Mouse (Mus musculus) forebrain, embryonic 13.5 days (tissue): ENCODE results near the gene Mettl24. TPM values are rescaled to one million over a fixed set of nuclear protein-coding genes. Genes with fewer than 3 reads are reported as not detected.

Source experiments
- ATAC-seq: fragments of 200-750 bp; cut with Nextera tagmentation; 2 replicates; pipeline ENCODE4 v1.8.0; 2017
- H3K27ac ChIP-seq: fragments of 300-500 bp; sonication (generic); 2 replicates; pipeline ENCODE4 v1.5.1; 2015; ENCODE audit warnings: inconsistent platforms, mild to moderate bottlenecking, moderate library complexity
- H3K27me3 ChIP-seq: fragments of 300-500 bp; sonication (generic); 2 replicates; pipeline ENCODE4 v1.6.1; 2015; ENCODE audit warnings: mild to moderate bottlenecking, inconsistent platforms
- H3K36me3 ChIP-seq: fragments of 300-500 bp; sonication (generic); 2 replicates; pipeline ENCODE4 v1.6.1; 2015; ENCODE audit warnings: mild to moderate bottlenecking, inconsistent platforms; ENCODE audit not compliant: poor library complexity, severe bottlenecking
- H3K4me1 ChIP-seq: fragments of 300-500 bp; sonication (generic); 2 replicates; pipeline ENCODE4 v1.6.1; 2015; ENCODE audit warnings: inconsistent platforms
- H3K4me2 ChIP-seq: fragments of 300-500 bp; sonication (generic); 2 replicates; pipeline ENCODE4 v1.6.1; 2015; ENCODE audit warnings: inconsistent platforms, mild to moderate bottlenecking, moderate library complexity
- H3K4me3 ChIP-seq: fragments of 300-500 bp; sonication (generic); 2 replicates; pipeline ENCODE4 v1.5.1; 2015; ENCODE audit warnings: mild to moderate bottlenecking, inconsistent platforms
- H3K9ac ChIP-seq: fragments of 300-500 bp; sonication (generic); 2 replicates; pipeline ENCODE4 v1.6.1; 2015; ENCODE audit warnings: mild to moderate bottlenecking, inconsistent platforms
- H3K9me3 ChIP-seq: fragments of 300-500 bp; sonication (generic); replicated peaks from 2 replicates; pipeline ENCODE4 v1.6.1; 2016; ENCODE audit warnings: inconsistent platforms
- WGBS: fragments of 180-500 bp; shearing (Covaris S2); methylation state at CpG from one replicate; pipeline ENCODE4 v1.1.7; 2015; 5-methylcytosine and 5-hydroxymethylcytosine counted together
- polyA plus RNA-seq: library from polyadenylated mRNA; unstranded; fragments of >200 nt; fragmentation: Nextera tagmentation; extraction: Ambion mirVana; gene quantifications from 2 replicates; pipeline ENCODE4 v1.2.1, GENCODE M21; 2015

The Mettl24 gene
- 0.21 and 0.34 TPM in 2 replicates for polyA plus RNA-seq

GRCm38 (mm10) chr10:40683092-40683867, at the start of gene Mettl24:
Gene Mettl24, plus strand, starts transcription at chr10:40683282.
- 1% methylated on average over 50 of the region's 50 CpGs for WGBS
- Histone ChIP-seq H3K36me3 (no peaks in the 10 kb centered on the region), H3K27ac (peak within 1 kb of the TSS; percentile 8; the same call in 1 of the 2 replicates), H3K4me3 (peak within 1 kb of the TSS; percentile 52), H3K9ac (peak within 1 kb of the TSS; percentile 72), H3K4me1 (peaks cover 13% of the 10 kb centered on the region), H3K4me2 (peak within 1 kb of the TSS; percentile 99), H3K9me3 (no peaks in the 10 kb centered on the region), H3K27me3 (no peaks in the 10 kb centered on the region)
- ATAC-seq, result peak; percentile 79

DNA sequence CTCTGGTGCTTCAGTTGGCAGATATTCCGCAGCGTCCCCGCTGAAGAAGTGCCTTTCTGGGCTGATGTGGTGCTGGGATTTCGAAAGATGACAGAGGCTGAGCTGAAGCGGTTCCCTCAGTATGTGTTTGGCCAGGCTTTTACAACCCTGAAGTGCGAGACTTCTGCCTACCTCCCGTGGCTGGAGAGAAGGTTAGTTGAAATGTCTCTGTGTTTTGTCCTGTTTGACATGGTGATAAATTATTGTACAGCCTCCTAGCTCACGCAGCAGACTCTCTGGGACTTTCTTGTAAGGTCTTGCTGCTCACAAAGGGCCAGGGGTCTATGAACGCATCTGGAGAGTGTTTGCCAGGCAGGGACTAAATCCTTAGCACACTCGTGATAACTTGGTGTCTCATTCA, 45.8 kb upstream of the Mettl24 start:
- H3K9ac ChIP-seq, result no peak overlapping the region
- 69% methylated on average over 10 of the region's 10 CpGs for WGBS

DNA sequence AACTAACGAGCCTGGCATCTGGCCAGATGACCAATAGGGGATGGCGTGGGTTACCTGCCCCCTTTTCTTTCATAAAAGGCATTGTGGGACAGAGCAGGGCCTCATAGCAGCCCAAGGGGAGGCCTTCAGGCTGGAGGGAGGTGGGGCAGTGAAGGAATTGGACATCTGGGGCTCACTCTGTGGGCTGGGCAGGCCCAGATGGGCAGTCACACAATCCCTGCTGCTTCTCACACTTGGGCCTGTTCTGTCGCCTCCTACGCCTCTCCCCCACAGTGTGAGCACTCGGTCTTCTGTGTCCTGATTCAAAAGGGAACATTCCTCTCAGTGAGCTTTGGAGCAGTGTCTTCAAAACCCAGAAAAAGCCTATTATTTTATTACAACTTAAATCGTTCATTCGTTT, 44.8 kb upstream of the Mettl24 start:
- WGBS, result 25% methylated on average over 7 of the region's 7 CpGs
- Histone ChIP-seq H3K4me1 (peaks cover 14% of the 10 kb centered on the region), H3K36me3 (no peaks in the 10 kb centered on the region), H3K4me2 (no peak overlapping the region), H3K4me3 (no peak overlapping the region), H3K9me3 (no peaks in the 10 kb centered on the region), H3K27me3 (no peaks in the 10 kb centered on the region), H3K9ac (no peak overlapping the region; the same call in 1 of the 2 replicates), H3K27ac (no peak overlapping the region)
- peak; percentile 65; the same call in 1 of the 2 replicates for ATAC-seq

More for the DNA sequence above, 45.8 kb upstream of the Mettl24 start:
- Histone ChIP-seq H3K27me3 (no peaks in the 10 kb centered on the region), H3K4me3 (no peak overlapping the region), H3K9me3 (no peaks in the 10 kb centered on the region), H3K4me1 (peaks cover 14% of the 10 kb centered on the region), H3K36me3 (no peaks in the 10 kb centered on the region), H3K4me2 (no peak overlapping the region), H3K27ac (no peak overlapping the region)
- no peak for ATAC-seq

- 58% methylated on average over 26 of the region's 26 CpGs for WGBS
- peaks cover 14% of the 10 kb centered on the region for H3K4me1 ChIP-seq
- no peak overlapping the region for H3K4me3 ChIP-seq
- no peak overlapping the region for H3K27ac ChIP-seq
- H3K9ac ChIP-seq, result no peak overlapping the region
- H3K27me3 ChIP-seq, result no peaks in the 10 kb centered on the region
- H3K9me3 ChIP-seq, result no peaks in the 10 kb centered on the region
- H3K36me3 ChIP-seq, result no peaks in the 10 kb centered on the region
- H3K4me2 ChIP-seq, result no peak overlapping the region
- ATAC-seq, result 0 out of 2 replicates have a peak, but pooled peaks have one; percentile 8
Measured at GRCm38 (mm10) chr10:40638823-40639819, 44.0 kb upstream of the Mettl24 start.

DNA sequence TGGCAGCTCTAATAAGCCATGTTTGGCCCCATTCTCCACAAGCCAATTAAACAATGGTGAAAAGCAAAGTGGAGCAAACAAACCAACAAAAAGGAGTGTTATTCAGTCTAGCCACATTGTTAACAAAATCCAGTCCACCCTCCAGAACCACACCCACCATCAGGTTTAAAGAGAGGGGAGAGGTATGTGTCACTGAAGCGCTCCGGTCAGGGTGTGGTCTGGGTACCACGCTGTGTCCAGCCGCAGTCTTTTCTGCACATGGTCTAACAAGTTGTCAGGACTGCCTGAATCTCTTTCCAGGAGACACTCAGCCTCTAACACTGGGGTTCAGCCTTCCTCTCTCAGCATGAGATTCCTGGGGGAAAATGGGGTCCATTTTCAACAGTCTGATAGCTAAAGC, 42.7 kb upstream of the Mettl24 start:
- no peaks in the 10 kb centered on the region for H3K36me3 ChIP-seq
- H3K27ac ChIP-seq, result no peak overlapping the region
- ATAC-seq, result no peak
- WGBS, result 90% methylated on average over 4 of the region's 4 CpGs
- H3K4me1 ChIP-seq, result peaks cover 14% of the 10 kb centered on the region
- no peak overlapping the region for H3K4me2 ChIP-seq
- H3K9ac ChIP-seq, result no peak overlapping the region
- H3K9me3 ChIP-seq, result no peaks in the 10 kb centered on the region
- H3K27me3 ChIP-seq, result no peaks in the 10 kb centered on the region
- H3K4me3 ChIP-seq, result no peak overlapping the region

DNA sequence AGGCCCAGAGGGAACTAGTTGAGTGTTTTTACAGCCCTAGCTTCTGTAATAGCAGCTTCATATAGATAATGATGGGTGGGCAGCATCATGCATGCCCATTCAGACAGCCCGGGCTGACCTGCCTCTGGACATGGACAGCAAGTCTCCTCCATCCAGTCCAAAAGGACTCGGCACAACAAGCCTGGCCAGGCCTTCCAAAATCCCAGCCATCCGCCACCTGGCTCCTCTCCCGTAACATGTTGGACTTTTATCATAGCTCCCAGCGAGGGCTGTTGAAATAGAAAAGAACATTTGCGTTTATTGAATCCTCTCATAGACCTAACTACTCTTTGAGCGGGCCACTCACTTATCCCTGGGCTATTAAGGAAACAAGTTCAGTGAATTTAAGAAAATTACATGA, 41.2 kb upstream of the Mettl24 start:
- Histone ChIP-seq H3K4me3 (no peak overlapping the region), H3K27ac (no peak overlapping the region), H3K9ac (no peak overlapping the region), H3K4me1 (peaks cover 14% of the 10 kb centered on the region), H3K27me3 (no peaks in the 10 kb centered on the region), H3K9me3 (0 out of 2 replicates have a peak, but pooled peaks cover 4% of the 10 kb centered on the region), H3K4me2 (no peak overlapping the region), H3K36me3 (no peaks in the 10 kb centered on the region)
- ATAC-seq, result no peak
- WGBS, result 90% methylated on average over 7 of the region's 7 CpGs

GRCm38 (mm10) chr10:40643126-40643525, 40.0 kb upstream of the Mettl24 start:
- Histone ChIP-seq H3K36me3 (no peaks in the 10 kb centered on the region), H3K27me3 (no peaks in the 10 kb centered on the region), H3K4me2 (no peak overlapping the region), H3K9me3 (0 out of 2 replicates have a peak, but pooled peaks cover 4% of the 10 kb centered on the region), H3K4me1 (peaks cover 12% of the 10 kb centered on the region), H3K4me3 (no peak overlapping the region), H3K9ac (no peak overlapping the region), H3K27ac (no peak overlapping the region)
- 86% methylated on average over 5 of the region's 5 CpGs for WGBS
- no peak for ATAC-seq

DNA sequence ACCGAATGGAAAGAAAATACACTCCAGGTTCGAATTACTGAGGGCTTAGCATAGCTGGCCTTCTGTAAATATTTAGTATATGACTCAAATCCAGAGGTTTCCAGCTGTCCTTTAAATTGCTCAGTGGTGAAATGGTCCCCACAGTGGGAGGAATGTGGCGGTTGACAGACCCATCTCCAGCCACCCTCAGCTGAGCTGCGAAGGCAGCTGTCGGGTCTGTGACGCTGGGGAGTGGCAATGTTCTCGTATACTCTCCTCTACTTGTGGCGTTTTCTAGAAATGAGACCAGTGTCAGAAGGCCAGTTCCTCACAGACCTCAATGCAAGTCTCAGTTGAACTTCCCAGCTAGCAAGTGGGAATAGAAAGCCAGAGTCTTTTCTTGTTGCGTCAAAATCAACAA, 38.6 kb upstream of the Mettl24 start:
- no peak overlapping the region for H3K27ac ChIP-seq
- H3K4me2 ChIP-seq, result no peak overlapping the region
- no peak for ATAC-seq
- H3K4me3 ChIP-seq, result no peak overlapping the region
- H3K9me3 ChIP-seq, result 0 out of 2 replicates have a peak, but pooled peaks cover 4% of the 10 kb centered on the region
- WGBS, result 80% methylated on average over 9 of the region's 9 CpGs
- H3K27me3 ChIP-seq, result no peaks in the 10 kb centered on the region
- H3K4me1 ChIP-seq, result peaks cover 2% of the 10 kb centered on the region; the same call in 1 of the 2 replicates
- no peaks in the 10 kb centered on the region for H3K36me3 ChIP-seq
- H3K9ac ChIP-seq, result no peak overlapping the region

- Histone ChIP-seq H3K9ac (no peak overlapping the region), H3K27me3 (no peaks in the 10 kb centered on the region), H3K36me3 (no peaks in the 10 kb centered on the region), H3K4me2 (no peak overlapping the region), H3K27ac (no peak overlapping the region), H3K9me3 (0 out of 2 replicates have a peak, but pooled peaks cover 4% of the 10 kb centered on the region), H3K4me1 (no peaks in the 10 kb centered on the region), H3K4me3 (no peak overlapping the region)
- WGBS, result 67% methylated on average over 1 of the region's 1 CpGs
- ATAC-seq, result no peak
Measured at GRCm38 (mm10) chr10:40645346-40645745, 37.7 kb upstream of the Mettl24 start.

DNA sequence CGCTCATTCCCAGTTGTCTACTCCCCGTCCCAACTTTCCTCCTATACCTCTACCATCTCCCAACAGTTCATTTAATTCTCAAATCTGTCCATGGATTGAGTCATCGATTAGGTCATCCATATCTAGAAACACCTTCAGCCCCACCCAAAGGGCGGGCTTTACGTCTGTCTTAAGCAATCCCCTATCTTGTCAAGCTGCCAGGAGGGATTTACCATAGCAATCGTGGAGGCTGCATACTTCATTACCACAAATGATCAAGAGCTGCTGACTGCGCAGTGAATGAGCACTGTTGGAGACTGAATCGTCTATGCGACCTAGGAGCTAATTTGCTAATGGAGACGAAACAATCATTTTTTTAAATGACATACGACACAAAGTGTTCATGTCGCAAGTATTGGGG, 34.3 kb upstream of the Mettl24 start:
- whole genome bisulfite sequencing, result 82% methylated on average over 12 of the region's 12 CpGs

GRCm38 (mm10) chr10:40649634-40650033, 33.4 kb upstream of the Mettl24 start:
- H3K9me3 ChIP-seq, result 0 out of 2 replicates have a peak, but pooled peaks cover 4% of the 10 kb centered on the region
- H3K4me1 ChIP-seq, result peaks cover 21% of the 10 kb centered on the region
- no peak overlapping the region for H3K4me3 ChIP-seq
- H3K36me3 ChIP-seq, result no peaks in the 10 kb centered on the region
- H3K27me3 ChIP-seq, result no peaks in the 10 kb centered on the region
- no peak overlapping the region for H3K27ac ChIP-seq
- H3K9ac ChIP-seq, result no peak overlapping the region
- no peak overlapping the region for H3K4me2 ChIP-seq
- ATAC-seq, result no peak
- 36% methylated on average over 4 of the region's 4 CpGs for WGBS

More for the DNA sequence above, 34.3 kb upstream of the Mettl24 start:
- no peak overlapping the region for H3K4me3 ChIP-seq
- no peak overlapping the region for H3K9ac ChIP-seq
- peaks cover 17% of the 10 kb centered on the region for H3K4me1 ChIP-seq
- H3K9me3 ChIP-seq, result 0 out of 2 replicates have a peak, but pooled peaks cover 4% of the 10 kb centered on the region
- H3K27me3 ChIP-seq, result no peaks in the 10 kb centered on the region
- no peak for ATAC-seq
- no peaks in the 10 kb centered on the region for H3K36me3 ChIP-seq
- no peak overlapping the region for H3K4me2 ChIP-seq
- H3K27ac ChIP-seq, result no peak overlapping the region

GRCm38 (mm10) chr10:40651676-40652075, 31.4 kb upstream of the Mettl24 start:
- H3K36me3 ChIP-seq, result no peaks in the 10 kb centered on the region
- H3K4me1 ChIP-seq, result peaks cover 21% of the 10 kb centered on the region
- H3K27ac ChIP-seq, result no peak overlapping the region
- no peaks in the 10 kb centered on the region for H3K9me3 ChIP-seq
- H3K4me2 ChIP-seq, result no peak overlapping the region
- WGBS, result 64% methylated on average over 2 of the region's 2 CpGs
- no peak overlapping the region for H3K4me3 ChIP-seq
- H3K9ac ChIP-seq, result no peak overlapping the region
- H3K27me3 ChIP-seq, result no peaks in the 10 kb centered on the region
- ATAC-seq, result no peak
